Mouse (Mus musculus): ENCODE measurements around the gene Ube2i. TPM values are rescaled to one million over a fixed set of nuclear protein-coding genes. Genes with fewer than 3 reads are reported as not detected.
A peak's percentile ranks its signal among the peaks of the same experiment; 100 is the strongest.

Ube2i gene
- polyA plus RNA-seq, 1 experiment from 2014 or later, result 756 TPM

DNA sequence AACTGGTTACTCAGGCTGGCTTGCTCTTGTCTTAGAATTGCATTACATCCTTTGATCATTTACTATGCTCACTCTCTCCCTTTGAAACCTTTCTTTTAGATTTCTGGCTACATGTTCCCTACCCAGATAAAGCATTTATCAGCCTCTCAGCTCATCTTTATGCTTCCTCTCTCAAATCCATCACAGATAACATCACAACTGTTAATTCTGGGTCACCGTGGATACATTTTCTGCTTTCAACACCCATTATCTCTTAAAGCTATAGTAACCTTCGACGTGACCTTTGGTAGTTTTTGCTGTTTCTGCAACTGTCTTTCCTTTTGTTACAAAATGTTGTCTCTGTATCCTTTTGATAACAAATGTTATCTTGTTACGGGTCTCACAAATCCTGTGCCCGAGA is 19.1 kb upstream of the Ube2i start:
- no peak for TF ChIP-seq CTCF (IDR thresholded peaks at IDR 0.05; ENCODE audit: low read depth)
- no peak for ATAC-seq (ENCODE audit: insufficient read depth)
- whole genome bisulfite sequencing, result 36% methylated on average over 5 of the region's 5 CpGs
- Histone ChIP-seq H3K4me2 (no peak overlapping the region), H3K36me3 (ENCODE audit: insufficient read depth) (no peaks in the 10 kb centered on the region), H3K27me3 (ENCODE audit: insufficient read depth, low read length) (0 out of 2 replicates have a peak, but pooled peaks cover 2% of the 10 kb centered on the region), H3K4me3 (ENCODE audit: low read depth, low read length) (no peak overlapping the region), H3K9me3 (ENCODE audit: low read depth, low read length) (no peaks in the 10 kb centered on the region), H3K4me1 (ENCODE audit: insufficient read depth) (no peaks in the 10 kb centered on the region), H3K27ac (ENCODE audit: low read depth) (no peak overlapping the region), H3K9ac (no peak overlapping the region)
- DNase-seq, result no peak

DNA sequence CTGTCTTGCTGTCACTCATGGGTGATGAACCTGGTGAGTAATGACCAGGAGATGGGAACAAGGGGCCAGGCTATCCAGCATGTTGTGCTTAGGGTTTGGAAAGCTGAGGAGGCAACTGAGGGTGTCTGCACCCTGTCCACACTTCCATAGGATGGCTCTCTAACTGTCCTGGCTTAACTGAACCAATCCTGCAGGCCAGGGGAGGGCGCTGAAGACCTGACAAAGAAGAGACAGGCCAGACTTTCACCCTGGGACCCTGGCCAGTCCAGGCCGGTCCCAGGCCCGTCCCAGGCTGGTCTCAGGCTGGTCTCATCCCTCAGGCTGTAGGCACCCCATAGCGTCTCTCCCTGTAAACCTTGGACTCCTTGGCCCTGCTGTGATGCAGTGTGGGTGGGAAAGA is 16.0 kb upstream of the Ube2i start:
- 19% methylated on average over 4 of the region's 4 CpGs for WGBS
- Histone ChIP-seq H3K9ac (no peak overlapping the region), H3K27ac (ENCODE audit: low read depth) (no peak overlapping the region), H3K4me2 (no peak overlapping the region), H3K27me3 (ENCODE audit: insufficient read depth, low read length) (no peaks in the 10 kb centered on the region), H3K4me3 (ENCODE audit: low read depth, low read length) (no peak overlapping the region), H3K36me3 (ENCODE audit: insufficient read depth) (no peaks in the 10 kb centered on the region), H3K4me1 (ENCODE audit: insufficient read depth) (no peaks in the 10 kb centered on the region), H3K9me3 (ENCODE audit: low read depth, low read length) (no peaks in the 10 kb centered on the region)
- ATAC-seq (ENCODE audit: insufficient read depth) (no peak), DNase-seq (no peak)
- TF ChIP-seq CTCF (IDR thresholded peaks at IDR 0.05; ENCODE audit: low read depth), result peak; percentile 11; the same call in 1 of the 2 replicates

DNA sequence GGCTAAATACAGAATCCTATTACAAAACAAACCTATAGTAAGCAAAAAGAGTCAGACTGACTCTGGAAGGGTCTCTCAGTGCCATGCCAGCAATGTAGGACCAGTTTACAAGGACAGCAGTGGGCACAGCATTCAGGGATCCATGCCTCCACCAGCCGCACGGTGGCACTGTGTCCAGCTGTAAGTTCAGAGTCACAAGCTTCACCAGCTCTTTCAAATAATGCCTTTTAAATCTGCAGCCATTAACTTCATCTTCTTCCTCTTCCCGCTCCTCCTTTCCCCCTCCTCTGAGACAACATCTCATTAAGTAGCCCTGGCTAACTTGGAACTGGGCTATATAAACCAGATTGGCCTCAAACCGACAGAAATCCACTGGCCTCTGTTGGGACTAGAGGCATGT is 14.4 kb upstream of the Ube2i start:
- Histone ChIP-seq H3K9ac (no peak overlapping the region), H3K4me3 (ENCODE audit: low read depth, low read length) (no peak overlapping the region), H3K4me2 (no peak overlapping the region), H3K9me3 (ENCODE audit: low read depth, low read length) (no peaks in the 10 kb centered on the region), H3K36me3 (ENCODE audit: insufficient read depth) (no peaks in the 10 kb centered on the region), H3K27ac (ENCODE audit: low read depth) (no peak overlapping the region), H3K4me1 (ENCODE audit: insufficient read depth) (no peaks in the 10 kb centered on the region), H3K27me3 (ENCODE audit: insufficient read depth, low read length) (no peaks in the 10 kb centered on the region)
- WGBS, result 30% methylated on average over 4 of the region's 4 CpGs
- TF ChIP-seq CTCF (IDR thresholded peaks at IDR 0.05; ENCODE audit: low read depth), result peak; percentile 80
- DNase-seq (peak; percentile 72), ATAC-seq (ENCODE audit: insufficient read depth) (no peak)

DNA sequence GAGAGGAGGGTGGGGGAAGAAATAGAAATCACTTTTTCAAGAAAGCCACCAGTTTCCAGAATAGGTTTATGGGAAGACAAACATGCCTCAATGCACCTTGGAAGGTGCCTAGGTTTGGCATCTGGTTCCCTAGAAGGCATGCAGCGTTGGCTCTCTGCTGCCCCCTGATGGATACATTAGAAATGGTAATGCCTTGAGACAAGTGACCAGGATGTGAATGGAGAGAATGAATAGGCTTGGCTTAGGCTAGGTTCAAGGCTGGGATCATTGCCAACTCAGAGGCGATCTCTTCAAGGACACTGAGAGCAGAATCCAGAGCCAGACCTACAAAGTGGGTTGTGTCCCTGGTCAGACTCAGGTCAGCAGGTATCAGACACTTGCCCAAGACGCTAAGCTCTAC is 10.6 kb upstream of the Ube2i start:
- Histone ChIP-seq H3K4me2 (no peak overlapping the region), H3K4me1 (ENCODE audit: insufficient read depth) (no peaks in the 10 kb centered on the region), H3K4me3 (ENCODE audit: low read depth, low read length) (no peak overlapping the region), H3K27ac (ENCODE audit: low read depth) (no peak overlapping the region), H3K36me3 (ENCODE audit: insufficient read depth) (no peaks in the 10 kb centered on the region), H3K9me3 (ENCODE audit: low read depth, low read length) (no peaks in the 10 kb centered on the region), H3K27me3 (ENCODE audit: insufficient read depth, low read length) (no peaks in the 10 kb centered on the region), H3K9ac (no peak overlapping the region)
- TF ChIP-seq CTCF (IDR thresholded peaks at IDR 0.05; ENCODE audit: low read depth), result peak; percentile 96
- WGBS, result 16% methylated on average over 3 of the region's 3 CpGs
- ATAC-seq (ENCODE audit: insufficient read depth), result 0 out of 2 replicates have a peak, but pooled peaks have one; percentile 31
- peak; percentile 86 for DNase-seq

DNA sequence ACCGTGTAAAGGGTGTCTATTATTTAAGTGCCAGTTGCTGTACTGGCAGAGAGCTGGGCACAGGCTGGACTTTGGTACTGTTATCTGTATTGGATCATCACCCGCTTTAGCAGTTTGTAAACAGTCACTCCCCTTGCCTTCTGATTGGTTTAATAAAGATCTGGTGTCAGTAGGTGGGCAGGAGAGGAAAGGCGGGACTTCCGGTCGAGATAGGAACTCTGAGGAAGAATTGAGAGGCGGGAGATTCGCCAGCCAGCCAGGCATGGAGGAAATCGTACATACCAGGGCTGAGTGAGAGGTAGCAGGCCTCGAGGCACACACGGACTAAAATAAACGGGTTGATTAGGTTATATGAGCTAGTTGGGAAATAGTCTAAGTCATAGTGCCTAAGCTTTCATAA is 7.7 kb upstream of the Ube2i start:
- 33% methylated on average over 11 of the region's 11 CpGs for WGBS

DNA sequence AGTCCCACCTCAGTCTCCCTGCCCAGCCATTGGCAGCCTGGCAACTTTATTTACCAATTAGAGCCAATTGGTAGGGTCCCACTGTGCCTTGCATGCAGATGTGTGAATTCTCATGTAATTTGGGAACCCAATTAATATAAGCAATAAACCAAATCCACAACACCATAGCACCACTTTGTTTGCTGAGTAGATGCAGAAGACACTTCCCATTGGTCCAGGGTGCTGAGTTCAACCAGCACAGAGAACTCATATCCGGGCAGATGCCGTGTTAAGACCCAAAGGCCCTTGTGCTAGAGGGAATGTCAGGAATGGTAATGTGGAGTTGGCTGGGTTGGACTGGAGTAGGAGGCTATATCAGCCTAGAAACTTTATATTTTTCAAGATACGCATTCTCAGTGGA is 1.4 kb upstream of the Ube2i start:
- Histone ChIP-seq H3K9me3 (ENCODE audit: low read depth, low read length) (no peaks in the 10 kb centered on the region), H3K9ac (no peak overlapping the region), H3K27ac (ENCODE audit: low read depth) (no peak overlapping the region), H3K27me3 (ENCODE audit: insufficient read depth, low read length) (no peaks in the 10 kb centered on the region), H3K4me1 (ENCODE audit: insufficient read depth) (no peaks in the 10 kb centered on the region; the same call in 1 of the 2 replicates), H3K4me3 (ENCODE audit: low read depth, low read length) (no peak overlapping the region), H3K4me2 (no peak overlapping the region), H3K36me3 (ENCODE audit: insufficient read depth) (peaks cover 3% of the 10 kb centered on the region; the same call in 1 of the 2 replicates)
- no peak for TF ChIP-seq CTCF (IDR thresholded peaks at IDR 0.05; ENCODE audit: low read depth)
- 94% methylated on average over 3 of the region's 3 CpGs for WGBS
- ATAC-seq (ENCODE audit: insufficient read depth) (no peak), DNase-seq (no peak)

More for the DNA sequence above, 7.7 kb upstream of the Ube2i start:
- DNase-seq (peak; percentile 51), ATAC-seq (ENCODE audit: insufficient read depth) (no peak)
- Histone ChIP-seq H3K9me3 (ENCODE audit: low read depth, low read length) (no peaks in the 10 kb centered on the region), H3K4me1 (ENCODE audit: insufficient read depth) (no peaks in the 10 kb centered on the region), H3K27me3 (ENCODE audit: insufficient read depth, low read length) (no peaks in the 10 kb centered on the region), H3K9ac (no peak overlapping the region), H3K4me2 (no peak overlapping the region), H3K27ac (ENCODE audit: low read depth) (no peak overlapping the region), H3K4me3 (ENCODE audit: low read depth, low read length) (no peak overlapping the region), H3K36me3 (ENCODE audit: insufficient read depth) (no peaks in the 10 kb centered on the region)
- no peak for TF ChIP-seq CTCF (IDR thresholded peaks at IDR 0.05; ENCODE audit: low read depth)

DNA sequence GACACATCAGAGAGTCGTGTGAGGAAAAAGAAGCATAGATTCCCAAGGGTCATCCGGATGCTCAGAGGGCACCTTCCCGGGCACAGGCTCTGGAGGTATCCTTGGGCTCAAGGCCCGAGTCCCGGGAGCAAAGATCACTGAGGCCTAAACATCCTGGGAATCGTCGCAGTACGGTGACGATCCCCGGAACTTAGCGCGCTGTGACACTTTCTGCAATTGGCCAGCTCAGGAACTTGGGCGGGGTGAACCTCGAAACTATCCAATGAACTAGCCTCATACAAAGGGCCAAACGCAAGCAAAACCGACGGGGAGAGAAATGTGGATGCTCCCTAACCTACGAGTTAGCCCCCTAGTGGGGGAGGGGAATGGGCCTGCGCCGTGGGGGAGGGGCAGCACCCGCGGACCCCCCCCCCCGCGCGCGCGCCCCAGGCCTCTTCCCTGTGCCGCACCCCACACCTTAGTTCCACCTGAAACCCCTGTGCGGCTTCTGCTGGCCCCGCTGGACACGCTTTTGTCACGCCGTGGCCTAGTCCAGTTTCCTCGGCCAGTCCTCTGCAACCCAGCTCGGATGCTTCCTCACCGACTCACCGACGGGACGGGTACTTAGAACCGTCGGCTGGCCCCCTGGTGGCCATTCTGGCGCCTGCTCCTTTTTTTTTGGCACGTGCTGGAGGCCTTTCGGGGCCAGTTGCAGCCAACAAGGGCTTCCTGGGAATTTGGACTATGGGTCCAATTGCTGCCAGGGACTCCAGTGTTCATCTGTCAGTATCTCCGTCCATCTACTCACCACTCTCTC is 518 bp downstream of the Ube2i start:
- Histone ChIP-seq H3K4me3 (ENCODE audit: low read depth, low read length) (peak overlapping the region; percentile 100), H3K4me2 (peak overlapping the region; percentile 83), H3K36me3 (ENCODE audit: insufficient read depth) (peaks cover 20% of the 10 kb centered on the region), H3K27ac (ENCODE audit: low read depth) (peak overlapping the region; percentile 99), H3K27me3 (ENCODE audit: insufficient read depth, low read length) (no peaks in the 10 kb centered on the region), H3K9me3 (ENCODE audit: low read depth, low read length) (no peaks in the 10 kb centered on the region), H3K9ac (peak overlapping the region; percentile 100), H3K4me1 (ENCODE audit: insufficient read depth) (no peaks in the 10 kb centered on the region; the same call in 1 of the 2 replicates)
- ATAC-seq (ENCODE audit: insufficient read depth) (peak; percentile 91), DNase-seq (peak; percentile 97)
- under 1% methylated on average over 44 of the region's 45 CpGs for WGBS
- TF ChIP-seq CTCF (IDR thresholded peaks at IDR 0.05; ENCODE audit: low read depth), result peak; percentile 86

Data from lung, embryonic 14.5 days (tissue).